Mouse (Mus musculus) forebrain, embryonic 10.5 days (tissue): Measurements from ENCODE around the gene Sh3rf1. TPM values are rescaled to one million over a fixed set of nuclear protein-coding genes. Genes with fewer than 3 reads are reported as not detected.

Source experiments
- DNase-seq: peaks from one replicate; pipeline ENCODE4 v3.0.0-alpha.2; 2017; ENCODE audit warnings: low spot score; ENCODE audit errors: extremely low spot score
- H3K27ac ChIP-seq: fragments of 300-500 bp; sonication (generic); 2 replicates; pipeline ENCODE4 v1.5.1; 2016; ENCODE audit warnings: mild to moderate bottlenecking
- H3K27me3 ChIP-seq: fragments of 300-500 bp; sonication (generic); 2 replicates; pipeline ENCODE4 v1.6.1; 2016; ENCODE audit warnings: mild to moderate bottlenecking; ENCODE audit not compliant: poor library complexity, severe bottlenecking
- H3K36me3 ChIP-seq: fragments of 300-500 bp; sonication (generic); replicated peaks from 2 replicates; pipeline ENCODE4 v1.6.1; 2016; ENCODE audit warnings: mild to moderate bottlenecking, moderate library complexity
- H3K4me1 ChIP-seq: fragments of 300-500 bp; sonication (generic); 2 replicates; pipeline ENCODE4 v1.6.1; 2016
- H3K4me3 ChIP-seq: fragments of 300-500 bp; sonication (generic); 2 replicates; pipeline ENCODE4 v1.5.1; 2016; ENCODE audit warnings: mild to moderate bottlenecking, moderate library complexity
- H3K9me3 ChIP-seq: fragments of 300-500 bp; sonication (generic); 2 replicates; pipeline ENCODE4 v1.6.1; 2016; ENCODE audit warnings: mild to moderate bottlenecking, moderate library complexity
- WGBS: fragments of 180-500 bp; shearing (Covaris S2); methylation state at CpG from one replicate; pipeline ENCODE4 v1.1.7; 2016; 5-methylcytosine and 5-hydroxymethylcytosine counted together
- polyA plus RNA-seq: library from polyadenylated mRNA; unstranded; fragments of >200 nt; fragmentation: Nextera tagmentation; extraction: Ambion mirVana; gene quantifications from 2 replicates; pipeline ENCODE4 v1.2.1, GENCODE M21; 2016

The Sh3rf1 gene
- polyA plus RNA-seq, 1 experiment from 2014 or later, result 18.2 TPM

DNA sequence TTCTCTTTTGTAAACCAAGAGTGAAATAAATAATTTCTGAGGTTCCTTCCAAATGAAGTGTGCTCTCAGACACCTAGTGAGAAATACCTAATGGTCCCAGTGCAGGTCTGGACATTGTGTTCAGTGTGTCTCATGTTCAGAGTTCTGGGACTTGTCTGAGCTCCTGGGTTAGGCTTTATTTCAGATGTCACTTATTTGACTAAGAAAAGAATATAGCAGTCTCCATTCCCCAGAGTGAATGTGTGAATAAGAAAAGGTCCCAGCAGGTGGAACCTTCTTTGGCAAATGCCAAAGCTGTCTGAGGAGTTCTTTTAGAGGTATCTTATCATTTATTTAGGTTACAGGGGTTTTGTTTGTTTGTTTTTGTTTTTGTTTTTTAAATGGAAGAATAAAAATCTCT, 85.2 kb downstream of the Sh3rf1 start:
- Histone ChIP-seq H3K36me3 (peaks cover 7% of the 10 kb centered on the region; the same call in 1 of the 2 replicates), H3K4me3 (no peak overlapping the region), H3K27me3 (no peaks in the 10 kb centered on the region), H3K9me3 (no peaks in the 10 kb centered on the region), H3K27ac (peak overlapping the region; percentile 84), H3K4me1 (peaks cover 72% of the 10 kb centered on the region)
- DNase-seq, result no peak

DNA sequence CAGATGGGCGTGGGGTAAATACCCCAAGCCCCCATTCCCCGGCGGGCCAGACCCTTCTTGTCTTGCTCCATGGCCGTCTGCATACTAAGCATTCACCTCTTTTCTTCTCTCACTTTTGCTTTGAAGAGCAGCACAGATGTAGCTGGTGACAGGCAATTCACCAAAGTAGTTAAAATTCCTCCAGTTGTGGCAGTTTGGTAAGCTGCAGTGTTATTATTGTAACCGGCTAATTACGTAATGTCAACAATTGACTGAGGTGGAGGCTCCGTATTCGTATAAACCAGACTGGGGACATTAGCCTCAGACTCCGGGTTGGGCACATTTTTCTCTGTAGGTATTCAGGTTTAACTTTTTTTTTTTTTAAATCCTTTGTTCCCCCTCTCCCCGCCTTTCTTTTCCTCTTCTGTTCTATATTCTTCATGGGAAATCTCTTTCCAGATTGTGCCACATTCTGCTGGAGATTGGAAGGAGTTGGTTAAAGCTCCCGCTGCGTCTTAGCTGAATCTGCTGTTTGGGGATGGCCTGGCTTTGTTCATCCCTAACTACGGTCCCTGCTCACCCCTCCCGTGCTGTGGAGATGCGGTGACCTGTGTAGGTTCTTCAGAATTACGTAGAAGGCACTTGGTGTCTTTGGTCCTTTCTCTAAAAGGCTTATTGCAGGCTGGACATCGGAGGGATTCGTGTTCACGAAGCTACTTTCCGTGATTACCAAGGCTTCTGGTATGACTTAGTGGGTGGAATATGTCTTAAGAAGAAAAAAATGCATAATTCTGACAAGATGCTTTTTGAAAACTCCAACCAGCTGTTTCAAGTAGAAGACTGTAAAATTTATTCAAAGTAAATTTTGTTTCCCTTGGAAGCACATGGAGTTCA, 86.1 kb downstream of the Sh3rf1 start:
- no peaks in the 10 kb centered on the region for H3K9me3 ChIP-seq
- WGBS, result 18% methylated on average over 20 of the region's 20 CpGs
- peaks cover 11% of the 10 kb centered on the region; the same call in 1 of the 2 replicates for H3K36me3 ChIP-seq
- DNase-seq, result no peak
- H3K4me3 ChIP-seq, result peak overlapping the region; percentile 32
- peaks cover 67% of the 10 kb centered on the region for H3K4me1 ChIP-seq
- peak overlapping the region; percentile 84 for H3K27ac ChIP-seq
- no peaks in the 10 kb centered on the region for H3K27me3 ChIP-seq

DNA sequence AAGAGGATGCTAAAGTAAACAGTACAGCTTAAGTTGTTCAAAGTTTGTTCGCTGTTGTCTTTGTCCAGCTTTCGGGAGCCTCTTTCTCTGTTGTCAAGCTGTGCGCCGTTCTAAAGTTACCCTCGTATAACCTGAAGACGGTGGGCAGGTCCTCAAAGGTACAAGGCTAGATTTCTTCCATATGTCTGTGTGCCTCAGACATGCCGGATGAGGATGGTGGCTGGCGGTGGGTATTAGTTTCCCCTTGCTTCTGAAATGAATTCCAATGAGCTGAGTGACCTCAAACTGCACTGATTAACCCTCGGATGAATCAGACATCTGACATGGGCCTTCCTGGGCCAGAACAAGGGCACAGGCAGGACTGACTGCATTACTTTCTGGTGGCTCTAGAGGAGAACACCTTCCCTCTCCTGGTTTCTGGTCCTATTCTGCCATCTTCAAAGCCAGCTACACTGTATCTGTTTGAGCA, 86.8 kb downstream of the Sh3rf1 start:
- Histone ChIP-seq H3K9me3 (no peaks in the 10 kb centered on the region), H3K4me3 (peak overlapping the region; percentile 13; the same call in 1 of the 2 replicates), H3K4me1 (peaks cover 61% of the 10 kb centered on the region), H3K36me3 (peaks cover 11% of the 10 kb centered on the region; the same call in 1 of the 2 replicates), H3K27ac (peak overlapping the region; percentile 84), H3K27me3 (no peaks in the 10 kb centered on the region)
- 40% methylated on average over 9 of the region's 9 CpGs for WGBS
- DNase-seq, result no peak

DNA sequence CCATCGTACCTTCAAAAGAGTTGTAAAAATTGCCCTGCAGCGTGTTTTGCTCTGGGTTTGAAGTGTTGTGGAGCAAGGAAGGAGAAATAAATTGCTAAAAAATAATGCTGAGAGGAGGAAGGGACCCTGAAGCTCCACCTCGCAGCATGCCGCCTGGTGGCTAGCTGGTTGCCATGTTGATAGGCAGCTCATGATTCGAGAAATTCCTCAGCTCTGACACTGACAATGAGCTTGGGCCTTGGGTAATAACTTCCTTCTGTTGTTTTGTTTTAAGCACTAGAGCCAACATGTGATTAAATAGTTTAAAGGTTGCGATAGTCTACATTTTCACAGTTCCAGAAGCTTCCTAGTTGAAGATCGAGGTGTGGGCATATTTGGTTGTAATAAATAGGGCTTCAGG, 89.3 kb downstream of the Sh3rf1 start:
- H3K4me1 ChIP-seq, result peaks cover 68% of the 10 kb centered on the region
- H3K4me3 ChIP-seq, result no peak overlapping the region
- H3K27ac ChIP-seq, result no peak overlapping the region
- peaks cover 6% of the 10 kb centered on the region; the same call in 1 of the 2 replicates for H3K9me3 ChIP-seq
- peaks cover 17% of the 10 kb centered on the region for H3K36me3 ChIP-seq
- 94% methylated on average over 7 of the region's 7 CpGs for WGBS
- DNase-seq, result no peak
- no peaks in the 10 kb centered on the region for H3K27me3 ChIP-seq

DNA sequence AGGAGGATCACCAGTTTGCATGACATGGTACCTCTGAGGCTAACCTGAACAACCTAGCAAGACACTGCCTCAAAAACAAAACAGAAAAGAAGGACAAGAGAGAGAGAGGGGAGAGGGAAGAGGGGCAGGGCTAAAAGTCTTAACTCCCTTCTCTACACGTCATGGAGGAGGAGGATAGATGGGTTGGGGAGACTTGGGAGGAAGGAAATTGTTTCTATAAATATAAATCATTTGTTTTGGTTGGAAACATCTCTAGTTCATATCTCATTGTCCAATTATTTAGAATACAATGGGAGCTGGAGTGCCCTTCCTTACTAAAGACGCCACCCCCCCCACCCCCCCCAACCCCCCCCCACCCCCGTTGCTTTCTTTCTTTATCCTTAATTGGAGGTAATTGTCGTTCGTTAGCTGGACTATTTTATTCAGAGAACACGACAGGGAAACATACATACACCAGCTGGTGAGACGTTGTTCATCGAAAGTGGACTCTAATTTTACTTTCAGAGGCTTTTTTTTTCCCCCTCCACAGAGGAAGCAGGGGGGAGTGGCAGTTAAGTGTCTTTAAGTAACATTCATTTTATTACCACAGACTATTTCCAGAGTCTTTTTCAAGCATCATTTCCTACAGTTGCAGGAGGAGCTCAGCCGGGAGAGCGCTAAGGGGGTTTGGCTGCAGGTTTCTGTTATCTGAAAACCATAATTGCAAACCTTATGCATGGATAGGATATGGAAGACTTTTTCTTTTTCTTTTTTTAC, 92.5 kb downstream of the Sh3rf1 start:
- WGBS, result 55% methylated on average over 10 of the region's 10 CpGs
- DNase-seq, result no peak
- Histone ChIP-seq H3K36me3 (peaks cover 17% of the 10 kb centered on the region), H3K27me3 (no peaks in the 10 kb centered on the region), H3K4me3 (no peak overlapping the region), H3K9me3 (peaks cover 6% of the 10 kb centered on the region; the same call in 1 of the 2 replicates), H3K27ac (no peak overlapping the region), H3K4me1 (peaks cover 44% of the 10 kb centered on the region)

DNA sequence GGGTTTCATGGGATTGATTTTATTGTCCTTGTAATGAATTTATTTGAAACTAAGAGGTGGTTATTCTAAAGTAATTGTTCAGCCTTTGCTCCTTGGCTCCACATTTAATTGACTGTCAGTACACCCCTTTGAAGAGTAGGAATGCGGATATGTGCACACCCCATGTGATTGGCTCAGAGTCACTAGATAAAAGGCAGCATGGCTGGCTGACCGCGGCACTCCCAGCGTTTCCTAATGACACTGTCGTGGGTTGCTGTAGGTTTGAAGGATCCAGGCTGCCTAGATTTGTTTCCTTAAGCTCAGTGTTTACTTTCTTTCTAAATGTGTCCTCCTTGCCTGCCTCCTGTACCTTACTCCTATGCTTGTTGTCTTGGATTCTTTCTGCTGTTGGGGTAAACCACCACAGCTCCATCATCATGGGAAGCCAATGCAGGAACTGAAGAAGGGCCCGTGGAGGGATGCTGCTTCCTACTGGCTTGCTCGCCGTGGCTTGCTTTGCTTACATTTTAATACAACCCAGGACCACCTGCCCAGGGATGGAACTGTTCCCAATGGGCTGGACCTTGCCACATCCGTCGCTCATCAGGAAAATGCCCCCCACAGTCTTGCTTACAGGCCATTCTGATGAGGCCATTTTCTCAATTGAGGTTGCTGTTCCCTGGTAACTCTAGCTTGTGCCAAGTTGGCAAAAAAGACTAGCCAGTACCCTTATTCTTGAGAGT, 93.3 kb downstream of the Sh3rf1 start:
- H3K4me1 ChIP-seq, result peaks cover 44% of the 10 kb centered on the region
- 67% methylated on average over 10 of the region's 10 CpGs for WGBS
- H3K27me3 ChIP-seq, result no peaks in the 10 kb centered on the region
- H3K36me3 ChIP-seq, result peaks cover 17% of the 10 kb centered on the region
- no peak for DNase-seq
- H3K27ac ChIP-seq, result peak overlapping the region; percentile 58; the same call in 1 of the 2 replicates
- H3K4me3 ChIP-seq, result no peak overlapping the region
- peaks cover 6% of the 10 kb centered on the region; the same call in 1 of the 2 replicates for H3K9me3 ChIP-seq

DNA sequence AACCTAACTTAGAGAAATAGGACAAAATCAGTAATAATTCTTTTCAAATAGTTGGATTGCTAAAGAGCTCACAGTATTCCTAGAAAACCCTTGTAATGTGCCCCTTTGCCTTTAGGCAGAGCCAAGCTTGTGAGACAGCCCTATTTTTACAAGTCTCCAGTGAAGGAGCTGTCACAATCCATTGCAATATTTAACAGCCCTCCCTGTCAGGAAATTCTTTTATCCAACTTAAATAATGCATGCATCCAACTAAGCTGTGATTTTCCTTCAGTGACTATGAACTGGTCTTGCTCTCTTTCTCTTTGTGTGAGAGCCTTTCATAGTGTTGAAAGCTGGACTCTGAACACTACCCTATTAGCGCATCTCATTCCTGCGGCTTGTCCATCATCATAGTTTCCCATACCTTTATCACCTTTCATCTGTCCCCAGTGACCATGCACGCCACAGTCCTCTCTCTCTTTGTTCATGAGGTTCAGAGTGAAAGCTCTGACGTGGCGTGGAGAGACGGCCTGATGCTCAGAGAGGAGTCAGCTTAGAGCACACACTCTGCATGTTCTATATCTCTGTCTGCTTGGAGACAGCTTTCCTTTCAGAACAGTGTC, 94.0 kb downstream of the Sh3rf1 start:
- 91% methylated on average over 6 of the region's 6 CpGs for WGBS
- Histone ChIP-seq H3K27ac (peak overlapping the region; percentile 58; the same call in 1 of the 2 replicates), H3K27me3 (no peaks in the 10 kb centered on the region), H3K9me3 (peaks cover 6% of the 10 kb centered on the region; the same call in 1 of the 2 replicates), H3K36me3 (peaks cover 21% of the 10 kb centered on the region), H3K4me3 (no peak overlapping the region), H3K4me1 (peaks cover 46% of the 10 kb centered on the region)
- no peak for DNase-seq

DNA sequence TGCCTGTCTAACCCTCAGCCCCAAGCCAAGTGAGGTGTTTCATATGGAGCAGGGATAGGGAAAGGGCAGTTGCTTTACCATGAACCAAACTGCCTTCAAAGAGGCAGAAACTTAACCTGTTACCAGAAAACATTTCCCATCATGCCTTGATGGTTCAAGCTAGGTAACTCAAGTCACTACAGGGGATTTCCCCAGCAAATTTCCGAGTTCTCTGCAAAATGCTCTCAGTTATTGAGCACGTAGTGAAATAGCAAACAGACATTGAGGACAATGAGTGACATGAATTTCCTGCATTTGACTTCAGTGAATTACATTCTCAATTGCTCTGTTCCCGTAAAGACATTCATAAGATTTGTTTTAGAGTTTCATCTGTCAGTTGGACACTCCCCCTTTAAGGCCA, 97.5 kb downstream of the Sh3rf1 start:
- Histone ChIP-seq H3K4me3 (no peak overlapping the region), H3K9me3 (peaks cover 6% of the 10 kb centered on the region; the same call in 1 of the 2 replicates), H3K36me3 (peaks cover 10% of the 10 kb centered on the region), H3K27ac (no peak overlapping the region), H3K4me1 (peaks cover 73% of the 10 kb centered on the region), H3K27me3 (no peaks in the 10 kb centered on the region)
- no peak for DNase-seq
- 90% methylated on average over 3 of the region's 3 CpGs for WGBS

DNA sequence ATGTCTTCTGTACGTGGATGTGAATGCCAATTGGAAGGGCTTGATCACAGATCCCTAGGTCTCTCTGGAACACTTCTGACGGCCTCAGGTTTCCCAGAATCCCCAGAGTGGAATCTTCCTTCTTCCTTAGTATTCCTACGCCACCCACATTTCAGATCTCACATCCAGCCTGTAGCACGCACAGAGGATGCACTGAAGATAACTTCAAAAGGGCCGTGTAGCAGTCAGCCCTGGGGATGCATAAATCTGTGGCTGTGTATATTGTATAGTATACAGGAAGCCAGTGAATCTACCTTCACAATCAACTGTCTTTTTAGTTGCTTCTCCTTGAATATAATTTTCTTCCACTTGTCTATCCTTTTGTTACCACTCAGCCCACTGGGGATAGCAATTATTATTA, 98.1 kb downstream of the Sh3rf1 start:
- Histone ChIP-seq H3K27me3 (peaks cover under 1% of the 10 kb centered on the region; the same call in 1 of the 2 replicates), H3K4me3 (no peak overlapping the region), H3K36me3 (peaks cover 10% of the 10 kb centered on the region), H3K27ac (no peak overlapping the region), H3K4me1 (peaks cover 73% of the 10 kb centered on the region), H3K9me3 (peaks cover 6% of the 10 kb centered on the region; the same call in 1 of the 2 replicates)
- 91% methylated on average over 5 of the region's 5 CpGs for WGBS
- DNase-seq, result no peak

DNA sequence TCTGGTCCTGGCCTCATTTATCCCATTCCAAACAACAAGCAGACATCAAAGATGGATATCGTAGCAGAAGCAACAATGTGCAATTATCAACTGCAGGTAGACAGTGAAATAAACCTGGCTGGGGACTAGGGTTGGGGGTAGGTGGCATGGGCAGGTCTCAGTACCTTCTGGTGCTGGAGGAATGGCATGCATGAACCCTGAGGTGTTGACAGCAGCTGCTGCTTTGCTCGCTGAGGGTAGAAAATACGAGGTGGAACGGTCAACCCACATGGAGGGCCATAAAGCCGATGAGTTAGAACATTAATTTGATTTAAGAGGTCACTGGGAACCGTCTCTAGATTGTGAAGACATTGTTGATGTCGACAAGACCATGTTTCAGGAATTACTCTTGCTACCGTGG, 98.8 kb downstream of the Sh3rf1 start:
- Histone ChIP-seq H3K4me1 (peaks cover 68% of the 10 kb centered on the region), H3K9me3 (peaks cover under 1% of the 10 kb centered on the region; the same call in 1 of the 2 replicates), H3K27me3 (peaks cover 7% of the 10 kb centered on the region; the same call in 1 of the 2 replicates), H3K27ac (no peak overlapping the region), H3K4me3 (no peak overlapping the region), H3K36me3 (0 out of 2 replicates have a peak, but pooled peaks cover 4% of the 10 kb centered on the region)
- 81% methylated on average over 8 of the region's 8 CpGs for WGBS
- no peak for DNase-seq

DNA sequence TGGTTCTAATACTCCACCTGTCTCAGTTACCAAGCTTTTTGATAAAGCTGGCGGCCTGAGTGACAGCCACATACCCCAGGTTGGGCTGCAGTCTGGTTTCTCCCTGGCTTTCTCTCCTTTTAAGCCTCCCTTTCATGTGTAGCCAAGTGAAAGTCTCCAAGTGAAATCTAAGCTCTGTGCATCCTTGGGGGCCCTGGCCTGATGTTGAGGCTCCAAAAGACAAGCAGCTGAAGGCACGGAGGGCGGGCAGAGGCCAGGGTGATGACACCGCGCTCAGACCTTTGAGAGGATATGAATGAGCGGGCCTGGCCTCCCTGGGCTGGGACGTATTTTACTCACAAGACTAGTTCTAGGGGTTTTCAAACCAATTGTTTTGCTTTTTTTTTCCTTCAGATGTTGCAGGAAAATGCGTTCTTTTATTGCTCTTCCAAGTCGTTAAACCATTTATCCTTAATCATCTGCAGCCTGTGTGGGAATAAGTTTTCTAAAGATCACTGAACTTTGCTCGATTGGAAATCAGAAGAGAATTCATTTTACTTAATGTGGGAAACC, 100.8 kb downstream of the Sh3rf1 start:
- WGBS, result 13% methylated on average over 10 of the region's 10 CpGs
- Histone ChIP-seq H3K9me3 (no peaks in the 10 kb centered on the region), H3K27me3 (peaks cover 7% of the 10 kb centered on the region; the same call in 1 of the 2 replicates)

More for the DNA sequence above, 100.8 kb downstream of the Sh3rf1 start:
- H3K4me1 ChIP-seq, result peaks cover 58% of the 10 kb centered on the region
- peak; percentile 71 for DNase-seq
- H3K36me3 ChIP-seq, result peaks cover 9% of the 10 kb centered on the region
- peak overlapping the region; percentile 22 for H3K4me3 ChIP-seq
- peak overlapping the region; percentile 71 for H3K27ac ChIP-seq
